Mouse (Mus musculus): ENCODE measurements around the gene Galnt10. TPM values are rescaled to one million over a fixed set of nuclear protein-coding genes. Genes with fewer than 3 reads are reported as not detected.

Gene Galnt10
- polyA plus RNA-seq, 1 experiment from 2014 or later = 12.6 TPM

DNA sequence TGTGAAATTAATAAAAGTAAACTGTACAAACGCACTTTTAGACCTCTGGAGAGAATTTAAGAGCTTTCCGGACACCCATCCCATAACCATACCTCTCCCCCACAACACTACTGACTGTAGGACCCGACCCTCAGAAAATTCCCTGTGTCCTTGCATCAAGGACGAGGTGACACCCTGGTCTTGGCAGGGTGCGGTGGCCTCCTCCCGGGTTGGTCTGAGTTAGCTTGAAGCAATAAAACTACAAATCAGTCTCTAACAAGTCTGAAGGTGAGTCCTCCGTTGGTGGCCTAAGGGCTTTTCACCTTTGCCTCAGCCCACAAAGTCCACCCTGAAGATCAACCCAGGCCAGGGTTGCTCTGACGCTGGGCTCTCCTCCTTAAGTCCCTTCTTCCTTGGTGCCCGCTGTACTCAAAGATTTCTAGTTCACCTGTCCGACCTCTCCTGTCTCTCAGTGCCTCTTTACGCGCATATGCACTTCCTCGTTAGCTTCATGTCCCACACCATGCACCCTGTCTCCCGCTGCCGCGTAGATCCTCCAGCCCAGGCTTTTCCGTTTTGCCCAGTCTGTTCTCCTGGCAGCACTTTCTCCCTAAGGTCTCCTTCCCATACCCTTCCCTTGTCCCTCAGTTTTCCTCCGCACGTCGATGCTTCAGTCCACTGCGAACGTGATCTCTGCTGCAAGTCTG is 155.2 kb downstream of the Galnt10 start:
- no peak for DNase-seq (ENCODE audit: low spot score)
- peak overlapping the region; percentile 95 for H3K4me2 ChIP-seq (ENCODE audit: low read depth)
- H3K27me3 ChIP-seq (ENCODE audit: control insufficient read depth, insufficient read depth, low read length) = no peaks in the 10 kb centered on the region
- H3K4me1 ChIP-seq (ENCODE audit: control insufficient read depth, insufficient read depth, low read length) = peaks cover 18% of the 10 kb centered on the region
- H3K36me3 ChIP-seq (ENCODE audit: control insufficient read depth, insufficient read depth, low read length) = no peaks in the 10 kb centered on the region
- WGBS = 12% methylated on average over 22 of the region's 22 CpGs
- H3K9me3 ChIP-seq (ENCODE audit: control insufficient read depth, low read length) = no peaks in the 10 kb centered on the region
- peak overlapping the region; percentile 98 for H3K4me3 ChIP-seq (ENCODE audit: low read depth, low read length)
- peak overlapping the region; percentile 87 for H3K9ac ChIP-seq (ENCODE audit: low read length)
- peak overlapping the region; percentile 49; the same call in 1 of the 2 replicates for H3K27ac ChIP-seq (ENCODE audit: low read depth, low read length)
- ATAC-seq (ENCODE audit: insufficient read depth, low FRiP score, low TSS enrichment) = no peak

- H3K9me3 ChIP-seq (ENCODE audit: control insufficient read depth, low read length) = no peaks in the 10 kb centered on the region
- peak within 1 kb of the TSS; percentile 49 for H3K27ac ChIP-seq (ENCODE audit: low read depth, low read length)
- H3K4me2 ChIP-seq (ENCODE audit: low read depth) = peak within 1 kb of the TSS; percentile 95
- no peaks in the 10 kb centered on the region for H3K36me3 ChIP-seq (ENCODE audit: control insufficient read depth, insufficient read depth, low read length)
- under 1% methylated on average over 39 of the region's 66 CpGs for WGBS
- DNase-seq (ENCODE audit: low spot score) (peak; percentile 98), ATAC-seq (ENCODE audit: insufficient read depth, low FRiP score, low TSS enrichment) (peak; percentile 97)
- H3K4me3 ChIP-seq (ENCODE audit: low read depth, low read length) = peak within 1 kb of the TSS; percentile 98
- H3K9ac ChIP-seq (ENCODE audit: low read length) = peak within 1 kb of the TSS; percentile 87
- H3K27me3 ChIP-seq (ENCODE audit: control insufficient read depth, insufficient read depth, low read length) = no peaks in the 10 kb centered on the region
- peaks cover 18% of the 10 kb centered on the region for H3K4me1 ChIP-seq (ENCODE audit: control insufficient read depth, insufficient read depth, low read length)
Measured at GRCm38 (mm10) chr11:57800971-57801765, 155.9 kb downstream of the Galnt10 start, which contains the start of gene Sap30l. Gene Sap30l, plus strand, starts transcription at chr11:57801637.

DNA sequence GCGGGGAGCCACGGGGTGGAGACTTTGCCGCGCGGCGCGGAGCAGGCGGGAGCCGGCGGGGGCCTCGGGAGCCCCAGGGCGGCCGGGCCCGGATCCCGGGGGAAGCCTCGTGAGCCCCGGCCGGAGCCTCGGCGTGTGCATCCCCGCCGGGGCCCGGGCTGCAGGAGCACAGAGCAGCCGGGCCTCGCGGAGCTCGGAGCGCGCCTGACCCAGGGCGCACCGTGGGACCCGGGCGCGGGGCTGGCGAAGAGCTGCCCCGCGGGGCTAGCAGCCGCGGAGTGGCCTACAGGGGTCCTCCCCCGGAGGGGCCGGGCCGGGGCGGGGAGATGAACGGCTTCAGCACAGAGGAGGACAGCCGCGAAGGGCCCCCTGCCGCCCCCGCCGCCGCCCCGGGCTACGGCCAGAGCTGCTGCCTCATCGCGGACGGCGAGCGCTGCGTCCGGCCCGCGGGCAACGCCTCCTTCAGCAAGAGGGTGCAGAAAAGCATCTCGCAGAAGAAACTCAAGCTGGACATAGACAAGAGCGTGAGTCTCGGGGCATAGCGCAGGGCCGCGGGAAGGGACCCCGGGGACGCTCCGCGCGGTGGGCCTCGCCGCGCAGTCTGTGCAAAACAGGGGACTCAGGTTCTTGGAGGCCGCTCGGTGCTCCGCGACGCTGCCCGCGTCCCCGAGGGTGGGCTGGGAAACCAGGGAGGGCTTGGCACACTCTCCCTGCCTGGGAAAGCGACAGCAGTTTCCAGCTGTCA is 156.7 kb downstream of the Galnt10 start:
- H3K4me3 ChIP-seq (ENCODE audit: low read depth, low read length) = peak overlapping the region; percentile 98
- H3K4me1 ChIP-seq (ENCODE audit: control insufficient read depth, insufficient read depth, low read length) = peaks cover 18% of the 10 kb centered on the region
- ATAC-seq (ENCODE audit: insufficient read depth, low FRiP score, low TSS enrichment) (peak; percentile 61), DNase-seq (ENCODE audit: low spot score) (peak; percentile 63)
- H3K9me3 ChIP-seq (ENCODE audit: control insufficient read depth, low read length) = no peaks in the 10 kb centered on the region
- under 1% methylated on average over 55 of the region's 85 CpGs for WGBS
- H3K27ac ChIP-seq (ENCODE audit: low read depth, low read length) = peak overlapping the region; percentile 41
- H3K4me2 ChIP-seq (ENCODE audit: low read depth) = peak overlapping the region; percentile 95
- H3K36me3 ChIP-seq (ENCODE audit: control insufficient read depth, insufficient read depth, low read length) = no peaks in the 10 kb centered on the region
- no peaks in the 10 kb centered on the region for H3K27me3 ChIP-seq (ENCODE audit: control insufficient read depth, insufficient read depth, low read length)
- peak overlapping the region; percentile 87 for H3K9ac ChIP-seq (ENCODE audit: low read length)

DNA sequence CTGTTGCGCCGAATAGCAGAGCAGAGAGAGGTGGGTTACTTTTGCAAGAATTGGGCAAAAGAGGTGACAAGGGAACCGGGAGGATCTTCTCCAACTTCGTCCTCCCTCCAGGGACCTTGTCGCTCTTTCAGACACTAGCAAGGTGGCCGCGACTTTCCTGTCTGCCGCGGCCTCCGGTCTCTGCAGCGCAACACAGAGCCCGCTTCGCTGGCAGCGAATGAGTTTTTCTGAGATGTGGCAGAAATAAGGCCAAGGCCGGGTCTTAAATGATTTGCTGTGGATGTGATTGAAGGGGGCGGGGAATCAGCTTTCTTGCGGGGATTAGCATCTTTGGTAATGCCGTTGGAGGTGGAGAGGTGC is 157.2 kb downstream of the Galnt10 start:
- peak; percentile 36 for DNase-seq (ENCODE audit: low spot score)
- peaks cover 18% of the 10 kb centered on the region for H3K4me1 ChIP-seq (ENCODE audit: control insufficient read depth, insufficient read depth, low read length)

GRCm38 (mm10) chr11:57805047-57805446 is 159.8 kb downstream of the Galnt10 start:
- DNase-seq (ENCODE audit: low spot score) = no peak
- H3K27ac ChIP-seq (ENCODE audit: low read depth, low read length) = no peak overlapping the region
- WGBS = 89% methylated on average over 3 of the region's 3 CpGs

More for the DNA sequence above, 157.2 kb downstream of the Galnt10 start:
- Histone ChIP-seq H3K9ac (ENCODE audit: low read length) (peak overlapping the region; percentile 87), H3K27ac (ENCODE audit: low read depth, low read length) (no peak overlapping the region), H3K9me3 (ENCODE audit: control insufficient read depth, low read length) (no peaks in the 10 kb centered on the region), H3K36me3 (ENCODE audit: control insufficient read depth, insufficient read depth, low read length) (peaks cover 2% of the 10 kb centered on the region; the same call in 1 of the 2 replicates), H3K4me3 (ENCODE audit: low read depth, low read length) (peak overlapping the region; percentile 98), H3K27me3 (ENCODE audit: control insufficient read depth, insufficient read depth, low read length) (no peaks in the 10 kb centered on the region), H3K4me2 (ENCODE audit: low read depth) (peak overlapping the region; percentile 95)
- under 1% methylated on average over 18 of the region's 18 CpGs for WGBS
- no peak for ATAC-seq (ENCODE audit: insufficient read depth, low FRiP score, low TSS enrichment)

DNA sequence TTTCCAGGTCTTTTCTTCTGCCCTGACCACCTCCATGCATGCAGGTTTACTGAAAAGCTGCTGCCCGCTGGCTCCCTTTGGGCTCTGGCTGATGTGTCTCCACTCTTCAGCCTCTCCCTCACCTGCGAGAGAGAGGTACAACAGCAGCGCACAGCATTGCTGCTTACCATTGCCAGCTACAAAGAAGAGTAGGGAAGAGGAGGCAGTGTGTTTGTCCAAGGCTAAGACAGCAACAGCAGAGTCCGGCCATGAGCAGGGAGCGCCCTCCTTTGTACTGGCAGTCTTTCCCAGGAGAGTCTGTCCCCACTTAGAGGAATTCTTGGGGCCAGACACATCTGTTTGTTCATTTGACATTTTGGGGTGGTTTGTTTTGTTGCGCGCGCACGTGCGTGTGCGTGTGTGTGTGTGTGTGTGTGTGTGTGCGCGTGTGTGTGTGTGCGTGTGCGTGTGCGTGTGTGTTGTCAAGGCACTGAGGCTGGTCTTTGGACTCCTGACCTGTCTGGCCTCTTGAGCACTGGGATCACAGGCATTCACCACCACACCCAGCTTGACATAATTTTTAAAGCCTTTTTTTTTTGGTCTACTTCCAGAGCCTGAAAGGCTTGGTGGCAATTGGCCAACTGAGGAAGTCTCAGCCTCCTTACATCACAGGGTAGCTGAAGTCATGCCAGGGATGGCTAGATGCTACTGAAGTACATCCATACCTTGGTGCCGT is 163.9 kb downstream of the Galnt10 start:
- Histone ChIP-seq H3K4me1 (ENCODE audit: control insufficient read depth, insufficient read depth, low read length) (no peaks in the 10 kb centered on the region), H3K4me2 (ENCODE audit: low read depth) (no peak overlapping the region), H3K27ac (ENCODE audit: low read depth, low read length) (no peak overlapping the region), H3K9ac (ENCODE audit: low read length) (no peak overlapping the region), H3K27me3 (ENCODE audit: control insufficient read depth, insufficient read depth, low read length) (no peaks in the 10 kb centered on the region), H3K4me3 (ENCODE audit: low read depth, low read length) (no peak overlapping the region), H3K36me3 (ENCODE audit: control insufficient read depth, insufficient read depth, low read length) (peaks cover 2% of the 10 kb centered on the region; the same call in 1 of the 2 replicates), H3K9me3 (ENCODE audit: control insufficient read depth, low read length) (no peaks in the 10 kb centered on the region)
- WGBS = 94% methylated on average over 14 of the region's 17 CpGs
- ATAC-seq (ENCODE audit: insufficient read depth, low FRiP score, low TSS enrichment) (no peak), DNase-seq (ENCODE audit: low spot score) (no peak)

More at GRCm38 (mm10) chr11:57805047-57805446, 159.8 kb downstream of the Galnt10 start:
- Histone ChIP-seq H3K9me3 (ENCODE audit: control insufficient read depth, low read length) (no peaks in the 10 kb centered on the region), H3K4me1 (ENCODE audit: control insufficient read depth, insufficient read depth, low read length) (peaks cover 18% of the 10 kb centered on the region), H3K9ac (ENCODE audit: low read length) (no peak overlapping the region), H3K4me3 (ENCODE audit: low read depth, low read length) (no peak overlapping the region), H3K4me2 (ENCODE audit: low read depth) (no peak overlapping the region), H3K27me3 (ENCODE audit: control insufficient read depth, insufficient read depth, low read length) (no peaks in the 10 kb centered on the region), H3K36me3 (ENCODE audit: control insufficient read depth, insufficient read depth, low read length) (peaks cover 2% of the 10 kb centered on the region; the same call in 1 of the 2 replicates)
- ATAC-seq (ENCODE audit: insufficient read depth, low FRiP score, low TSS enrichment) = no peak

GRCm38 (mm10) chr11:57809732-57810098 is 164.5 kb downstream of the Galnt10 start:
- DNase-seq (ENCODE audit: low spot score) (no peak), ATAC-seq (ENCODE audit: insufficient read depth, low FRiP score, low TSS enrichment) (no peak)
- H3K4me3 ChIP-seq (ENCODE audit: low read depth, low read length) = no peak overlapping the region
- no peak overlapping the region for H3K4me2 ChIP-seq (ENCODE audit: low read depth)
- no peaks in the 10 kb centered on the region for H3K9me3 ChIP-seq (ENCODE audit: control insufficient read depth, low read length)
- H3K27me3 ChIP-seq (ENCODE audit: control insufficient read depth, insufficient read depth, low read length) = no peaks in the 10 kb centered on the region
- WGBS = 96% methylated on average over 8 of the region's 8 CpGs
- peaks cover 2% of the 10 kb centered on the region; the same call in 1 of the 2 replicates for H3K36me3 ChIP-seq (ENCODE audit: control insufficient read depth, insufficient read depth, low read length)
- no peak overlapping the region for H3K9ac ChIP-seq (ENCODE audit: low read length)
- H3K27ac ChIP-seq (ENCODE audit: low read depth, low read length) = no peak overlapping the region
- H3K4me1 ChIP-seq (ENCODE audit: control insufficient read depth, insufficient read depth, low read length) = no peaks in the 10 kb centered on the region

GRCm38 (mm10) chr11:57811006-57811405 is 165.8 kb downstream of the Galnt10 start:
- DNase-seq (ENCODE audit: low spot score) (no peak), ATAC-seq (ENCODE audit: insufficient read depth, low FRiP score, low TSS enrichment) (no peak)
- no peak overlapping the region for H3K9ac ChIP-seq (ENCODE audit: low read length)
- H3K27ac ChIP-seq (ENCODE audit: low read depth, low read length) = no peak overlapping the region
- H3K36me3 ChIP-seq (ENCODE audit: control insufficient read depth, insufficient read depth, low read length) = peaks cover 2% of the 10 kb centered on the region; the same call in 1 of the 2 replicates
- H3K4me2 ChIP-seq (ENCODE audit: low read depth) = no peak overlapping the region
- WGBS = 84% methylated on average over 7 of the region's 7 CpGs
- no peaks in the 10 kb centered on the region for H3K27me3 ChIP-seq (ENCODE audit: control insufficient read depth, insufficient read depth, low read length)
- no peaks in the 10 kb centered on the region for H3K4me1 ChIP-seq (ENCODE audit: control insufficient read depth, insufficient read depth, low read length)
- no peak overlapping the region for H3K4me3 ChIP-seq (ENCODE audit: low read depth, low read length)
- H3K9me3 ChIP-seq (ENCODE audit: control insufficient read depth, low read length) = no peaks in the 10 kb centered on the region
